Mouse (Mus musculus): ENCODE data around the gene Frrs1. TPM values are rescaled to one million over a fixed set of nuclear protein-coding genes. Genes with fewer than 3 reads are reported as not detected.

Frrs1 gene
- polyA plus RNA-seq, 1 experiment from 2014 or later, result 5.3 TPM

- H3K4me1 ChIP-seq, result no peaks in the 10 kb centered on the region
- 84% methylated on average over 4 of the region's 4 CpGs for WGBS
- no peak overlapping the region for H3K27ac ChIP-seq (replicated peaks)
- H3K36me3 ChIP-seq, result no peaks in the 10 kb centered on the region
- H3K4me3 ChIP-seq (replicated peaks), result no peak overlapping the region
- H3K27me3 ChIP-seq (replicated peaks), result no peaks in the 10 kb centered on the region
- H3K9me3 ChIP-seq (replicated peaks), result no peaks in the 10 kb centered on the region
- no peak for ATAC-seq (ENCODE audit: low FRiP score)
- H3K9ac ChIP-seq (replicated peaks), result no peak overlapping the region
- no peak overlapping the region for H3K4me2 ChIP-seq
These were observed 10.3 kb upstream of the Frrs1 start for GRCm38 (mm10) chr3:116848936-116849335.

DNA sequence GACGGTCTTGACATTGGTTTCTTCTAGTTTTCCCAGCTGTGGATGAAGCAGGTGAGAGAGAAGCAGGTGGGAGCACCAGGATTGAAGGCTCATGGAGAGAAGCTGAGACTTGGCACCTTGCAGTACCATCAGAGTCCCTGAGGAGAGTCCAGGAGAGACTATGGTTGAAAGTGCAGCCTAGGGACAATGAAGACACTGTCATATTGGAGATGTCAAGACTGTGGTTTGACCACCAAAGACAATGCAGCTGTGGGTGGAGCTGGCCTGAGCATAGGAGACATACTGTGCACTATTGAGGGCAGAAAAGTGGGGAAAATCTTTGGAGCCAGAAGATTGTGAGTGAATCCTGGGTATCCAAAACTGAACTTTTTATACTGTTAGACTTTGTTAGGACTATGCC lies 8.9 kb upstream of the Frrs1 start:
- WGBS, result 87% methylated on average over 1 of the region's 1 CpGs
- Histone ChIP-seq H3K27me3 (replicated peaks) (no peaks in the 10 kb centered on the region), H3K27ac (replicated peaks) (no peak overlapping the region), H3K9me3 (replicated peaks) (no peaks in the 10 kb centered on the region), H3K4me2 (no peak overlapping the region), H3K4me3 (replicated peaks) (no peak overlapping the region), H3K4me1 (no peaks in the 10 kb centered on the region), H3K9ac (replicated peaks) (no peak overlapping the region), H3K36me3 (no peaks in the 10 kb centered on the region)
- no peak for ATAC-seq (ENCODE audit: low FRiP score)

GRCm38 (mm10) chr3:116852421-116852820 lies 6.8 kb upstream of the Frrs1 start:
- no peaks in the 10 kb centered on the region for H3K27me3 ChIP-seq (replicated peaks)
- WGBS, result 88% methylated on average over 3 of the region's 3 CpGs
- no peaks in the 10 kb centered on the region for H3K4me1 ChIP-seq
- H3K4me2 ChIP-seq, result no peak overlapping the region
- H3K36me3 ChIP-seq, result no peaks in the 10 kb centered on the region
- H3K27ac ChIP-seq (replicated peaks), result no peak overlapping the region
- H3K9me3 ChIP-seq (replicated peaks), result no peaks in the 10 kb centered on the region
- ATAC-seq (ENCODE audit: low FRiP score), result no peak
- no peak overlapping the region for H3K4me3 ChIP-seq (replicated peaks)
- no peak overlapping the region for H3K9ac ChIP-seq (replicated peaks)

DNA sequence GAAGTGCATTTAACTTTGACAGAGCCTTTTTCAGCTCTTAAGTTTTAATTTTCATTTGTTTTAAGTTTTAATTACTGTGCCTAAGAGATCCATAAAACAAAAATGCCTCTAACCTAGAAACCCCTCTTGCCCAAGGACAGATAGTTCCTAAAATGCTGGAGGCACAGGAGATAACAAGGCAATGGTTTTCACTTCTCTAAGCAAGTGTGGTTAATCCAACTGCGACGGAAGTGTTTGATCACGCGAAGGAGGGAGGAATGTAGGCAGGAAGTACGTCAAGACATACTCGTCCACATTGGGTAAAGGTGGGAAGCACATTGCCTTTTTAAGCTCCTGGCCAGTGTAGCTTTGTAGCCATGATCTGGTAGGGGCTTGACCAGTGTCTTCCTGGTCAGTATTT lies 1.7 kb upstream of the Frrs1 start:
- Histone ChIP-seq H3K9me3 (replicated peaks) (no peaks in the 10 kb centered on the region), H3K4me1 (peaks cover 5% of the 10 kb centered on the region), H3K4me3 (replicated peaks) (no peak overlapping the region), H3K27ac (replicated peaks) (no peak overlapping the region), H3K36me3 (no peaks in the 10 kb centered on the region), H3K4me2 (no peak overlapping the region), H3K27me3 (replicated peaks) (no peaks in the 10 kb centered on the region), H3K9ac (replicated peaks) (no peak overlapping the region)
- WGBS, result 89% methylated on average over 6 of the region's 6 CpGs
- no peak for ATAC-seq (ENCODE audit: low FRiP score)

GRCm38 (mm10) chr3:116859752-116860151 lies 488 bp downstream of the Frrs1 start:
- Histone ChIP-seq H3K9ac (replicated peaks) (no peak overlapping the region), H3K9me3 (replicated peaks) (no peaks in the 10 kb centered on the region), H3K4me1 (peaks cover 5% of the 10 kb centered on the region), H3K4me3 (replicated peaks) (no peak overlapping the region), H3K27me3 (replicated peaks) (no peaks in the 10 kb centered on the region), H3K4me2 (no peak overlapping the region), H3K36me3 (no peaks in the 10 kb centered on the region), H3K27ac (replicated peaks) (no peak overlapping the region)
- 87% methylated on average over 5 of the region's 5 CpGs for WGBS
- ATAC-seq (ENCODE audit: low FRiP score), result no peak

DNA sequence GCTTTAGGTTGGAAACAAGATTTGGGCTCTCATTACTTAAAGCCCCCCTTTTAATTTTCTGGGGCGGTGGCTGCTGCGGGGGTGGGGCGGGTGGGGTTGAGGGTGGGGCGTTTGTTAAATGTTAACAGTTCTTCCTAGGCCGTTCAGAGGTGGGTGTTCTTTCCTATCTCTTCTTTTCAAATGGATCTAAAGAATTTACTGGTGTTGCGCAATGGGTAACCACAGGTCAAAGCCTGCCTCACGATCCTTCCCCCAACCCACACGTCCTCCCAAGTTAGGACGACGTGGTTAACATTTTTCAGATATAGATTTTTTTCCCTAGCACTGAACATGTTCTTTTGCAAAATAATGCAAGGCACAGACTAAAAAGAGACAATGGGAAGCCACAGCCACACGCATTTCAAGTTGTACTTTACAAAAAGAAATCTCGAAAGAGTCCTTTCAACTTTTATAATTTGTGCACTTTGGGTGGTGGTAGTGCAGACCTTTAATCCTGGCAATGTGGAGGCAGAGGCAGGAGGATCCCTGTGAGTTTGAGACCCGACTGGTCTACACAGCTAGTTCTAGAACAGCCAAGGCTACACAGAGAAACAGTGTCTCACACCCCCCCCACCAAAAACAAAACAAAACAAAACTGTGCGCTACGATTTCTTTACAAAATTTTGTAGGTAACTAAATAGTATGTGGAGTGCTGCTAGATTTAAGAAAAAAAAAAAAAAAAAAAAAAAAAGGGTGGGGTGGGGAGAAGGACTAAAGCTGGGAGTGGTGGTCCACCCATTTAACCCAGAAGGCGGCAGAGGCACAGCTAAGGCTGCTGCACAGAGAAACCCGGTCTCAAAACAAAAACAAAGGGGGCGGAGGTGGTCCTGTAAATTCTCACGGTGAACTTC lies 1.3 kb downstream of the Frrs1 start:
- Histone ChIP-seq H3K9ac (replicated peaks) (peak overlapping the region; percentile 52; the same call in 1 of the 2 replicates), H3K4me1 (peaks cover 5% of the 10 kb centered on the region), H3K36me3 (no peaks in the 10 kb centered on the region), H3K4me3 (replicated peaks) (peak overlapping the region; percentile 58), H3K27me3 (replicated peaks) (no peaks in the 10 kb centered on the region), H3K27ac (replicated peaks) (peak overlapping the region; percentile 43; the same call in 1 of the 2 replicates), H3K4me2 (peak overlapping the region; percentile 93), H3K9me3 (replicated peaks) (no peaks in the 10 kb centered on the region)
- WGBS, result 73% methylated on average over 19 of the region's 19 CpGs
- peak; percentile 77; the same call in 1 of the 2 replicates for ATAC-seq (ENCODE audit: low FRiP score)

GRCm38 (mm10) chr3:116861223-116861539 lies 1.9 kb downstream of the Frrs1 start:
- peak overlapping the region; percentile 58 for H3K4me3 ChIP-seq (replicated peaks)
- H3K27me3 ChIP-seq (replicated peaks), result no peaks in the 10 kb centered on the region
- H3K9me3 ChIP-seq (replicated peaks), result no peaks in the 10 kb centered on the region
- ATAC-seq (ENCODE audit: low FRiP score), result peak; percentile 64; the same call in 1 of the 2 replicates
- no peaks in the 10 kb centered on the region for H3K36me3 ChIP-seq
- H3K9ac ChIP-seq (replicated peaks), result peak overlapping the region; percentile 52
- H3K27ac ChIP-seq (replicated peaks), result peak overlapping the region; percentile 43
- H3K4me2 ChIP-seq, result peak overlapping the region; percentile 93
- WGBS, result 15% methylated on average over 4 of the region's 4 CpGs
- H3K4me1 ChIP-seq, result peaks cover 5% of the 10 kb centered on the region

- Histone ChIP-seq H3K4me3 (replicated peaks) (peak overlapping the region; percentile 58), H3K4me1 (peaks cover 5% of the 10 kb centered on the region), H3K9ac (replicated peaks) (peak overlapping the region; percentile 52), H3K9me3 (replicated peaks) (no peaks in the 10 kb centered on the region), H3K27ac (replicated peaks) (peak overlapping the region; percentile 43), H3K27me3 (replicated peaks) (no peaks in the 10 kb centered on the region), H3K36me3 (no peaks in the 10 kb centered on the region), H3K4me2 (peak overlapping the region; percentile 93)
- peak; percentile 89 for ATAC-seq (ENCODE audit: low FRiP score)
- WGBS, result 3% methylated on average over 25 of the region's 25 CpGs
These were observed 2.3 kb downstream of the Frrs1 start for GRCm38 (mm10) chr3:116861540-116862067.

DNA sequence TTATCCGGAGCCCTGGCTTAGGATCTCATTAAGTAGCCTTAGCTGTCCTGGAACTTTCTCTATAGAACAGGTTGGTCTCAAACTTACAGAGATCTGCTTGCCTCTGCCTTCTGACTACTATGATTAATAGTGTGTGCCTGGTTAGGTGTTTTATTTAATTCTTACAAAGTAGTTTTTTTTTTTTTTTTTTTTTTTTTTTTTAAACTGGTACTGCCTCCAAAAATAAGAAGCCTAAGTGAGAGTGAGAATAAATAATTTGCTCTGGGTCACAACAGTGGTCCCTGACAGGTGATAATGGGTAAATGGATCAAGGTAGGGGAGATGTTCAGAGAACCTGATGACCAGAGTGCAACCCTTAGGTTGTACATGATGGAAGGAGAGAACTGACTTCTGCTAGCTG lies 3.4 kb downstream of the Frrs1 start:
- WGBS, result 80% methylated on average over 1 of the region's 1 CpGs
- Histone ChIP-seq H3K9ac (replicated peaks) (no peak overlapping the region), H3K4me1 (peaks cover 5% of the 10 kb centered on the region), H3K27ac (replicated peaks) (no peak overlapping the region), H3K36me3 (no peaks in the 10 kb centered on the region), H3K27me3 (replicated peaks) (no peaks in the 10 kb centered on the region), H3K4me2 (no peak overlapping the region), H3K4me3 (replicated peaks) (no peak overlapping the region), H3K9me3 (replicated peaks) (no peaks in the 10 kb centered on the region)
- no peak for ATAC-seq (ENCODE audit: low FRiP score)

DNA sequence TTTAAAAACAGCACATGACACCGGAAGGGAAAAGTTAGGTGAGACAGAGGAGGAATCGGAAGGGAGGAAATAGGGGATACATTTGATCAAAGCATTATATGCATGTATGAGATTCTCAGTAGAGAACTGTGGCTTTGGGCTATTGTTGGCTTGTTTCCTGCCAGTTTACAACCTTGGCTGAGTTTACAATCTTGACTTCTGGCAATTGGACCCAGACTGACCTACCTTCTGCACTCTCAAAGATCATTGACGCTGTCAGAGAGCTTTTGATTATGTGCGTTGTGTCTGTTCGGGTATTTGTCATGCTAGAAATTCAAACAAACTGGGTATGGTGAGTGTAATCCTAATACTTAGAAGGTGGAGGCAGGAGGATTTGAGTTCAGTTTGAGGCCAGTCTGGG lies 5.2 kb downstream of the Frrs1 start:
- Histone ChIP-seq H3K4me3 (replicated peaks) (no peak overlapping the region), H3K4me1 (peaks cover 5% of the 10 kb centered on the region), H3K9me3 (replicated peaks) (no peaks in the 10 kb centered on the region), H3K36me3 (no peaks in the 10 kb centered on the region), H3K27me3 (replicated peaks) (no peaks in the 10 kb centered on the region), H3K4me2 (no peak overlapping the region), H3K27ac (replicated peaks) (no peak overlapping the region), H3K9ac (replicated peaks) (no peak overlapping the region)
- no peak for ATAC-seq (ENCODE audit: low FRiP score)
- WGBS, result 67% methylated on average over 5 of the region's 5 CpGs

- Histone ChIP-seq H3K4me2 (no peak overlapping the region), H3K4me3 (replicated peaks) (no peak overlapping the region), H3K27me3 (replicated peaks) (no peaks in the 10 kb centered on the region), H3K36me3 (no peaks in the 10 kb centered on the region), H3K27ac (replicated peaks) (no peak overlapping the region), H3K9me3 (replicated peaks) (no peaks in the 10 kb centered on the region), H3K9ac (replicated peaks) (no peak overlapping the region), H3K4me1 (peaks cover 5% of the 10 kb centered on the region)
- 80% methylated on average over 1 of the region's 1 CpGs for WGBS
- ATAC-seq (ENCODE audit: low FRiP score), result no peak
These were observed 6.0 kb downstream of the Frrs1 start for GRCm38 (mm10) chr3:116865199-116865636.

DNA sequence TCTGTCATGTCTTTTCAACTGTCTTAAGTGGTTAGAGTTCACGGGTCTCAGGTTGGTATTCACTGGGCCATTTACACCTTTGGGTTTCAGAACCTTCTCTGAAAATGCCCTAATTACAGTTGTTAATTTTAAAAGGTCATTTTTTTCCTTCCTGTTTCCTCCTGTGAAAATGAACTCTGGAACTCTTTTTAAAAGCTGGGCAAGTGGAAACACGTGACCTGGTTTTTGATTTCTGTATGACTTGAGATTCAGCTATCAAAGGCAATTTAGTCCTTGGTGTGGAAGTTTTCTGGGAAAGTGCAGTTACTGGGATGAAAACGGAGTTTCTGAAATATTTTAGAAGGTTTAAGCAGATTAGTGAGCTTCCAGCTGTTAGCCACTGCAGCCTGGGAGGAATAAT lies 11.1 kb downstream of the Frrs1 start:
- no peaks in the 10 kb centered on the region for H3K27me3 ChIP-seq (replicated peaks)

More for the DNA sequence above, 11.1 kb downstream of the Frrs1 start:
- 77% methylated on average over 3 of the region's 3 CpGs for WGBS
- Histone ChIP-seq H3K36me3 (no peaks in the 10 kb centered on the region), H3K4me2 (no peak overlapping the region), H3K9me3 (replicated peaks) (no peaks in the 10 kb centered on the region), H3K4me1 (no peaks in the 10 kb centered on the region), H3K9ac (replicated peaks) (no peak overlapping the region), H3K27ac (replicated peaks) (no peak overlapping the region), H3K4me3 (replicated peaks) (no peak overlapping the region)
- no peak for ATAC-seq (ENCODE audit: low FRiP score)
